Mouse (Mus musculus) adrenal gland, postnatal 10 days (tissue): ENCODE data around the gene Trip6. TPM values are rescaled to one million over a fixed set of nuclear protein-coding genes. Genes with fewer than 3 reads are reported as not detected.
A peak's percentile ranks its signal among the peaks of the same experiment; 100 is the strongest.
"Not testable (repeated sequence)": the region's sequence is repeated elsewhere in the genome, so short reads cannot be mapped to it uniquely, and the experiment has no call there.

Source experiments
- DNase-seq: peaks from one replicate; pipeline ENCODE4 v3.0.0; 2021; ENCODE audit warnings: mixed read lengths
- total RNA-seq, 2 experiments: library from RNA; stranded (reverse); gene quantifications; 2 replicates each; pipeline ENCODE4 v1.2.3; 2021

The Trip6 gene
- total RNA-seq, 2 experiments from 2014 or later, result 33.6 to 36.8 TPM

GRCm38 (mm10) chr5:137299240-137299639 is 15.0 kb downstream of the Trip6 start:
- DNase-seq, result no peak

GRCm38 (mm10) chr5:137297126-137297525 is 17.1 kb downstream of the Trip6 start:
- no peak for DNase-seq

GRCm38 (mm10) chr5:137295712-137296111 is 18.5 kb downstream of the Trip6 start:
- DNase-seq, result no peak

GRCm38 (mm10) chr5:137295296-137295695 is 18.9 kb downstream of the Trip6 start:
- DNase-seq, result no peak

GRCm38 (mm10) chr5:137294744-137295093 is 19.5 kb downstream of the Trip6 start:
- no peak for DNase-seq

- peak; percentile 98 for DNase-seq
Observed at GRCm38 (mm10) chr5:137293839-137294743, 20.1 kb downstream of the Trip6 start, which contains the start of gene Ufsp1. TSS of gene Ufsp1 (plus strand) at chr5:137294629.

GRCm38 (mm10) chr5:137293282-137293681 is 20.9 kb downstream of the Trip6 start:
- DNase-seq, result peak; percentile 90

GRCm38 (mm10) chr5:137291381-137291926 is 22.8 kb downstream of the Trip6 start:
- DNase-seq, result no peak

- peak; percentile 83 for DNase-seq
Observed at GRCm38 (mm10) chr5:137290677-137291076, 23.5 kb downstream of the Trip6 start.

GRCm38 (mm10) chr5:137289591-137290365 is 24.4 kb downstream of the Trip6 start:
- no peak for DNase-seq

- DNase-seq, result peak; percentile 25
Observed at GRCm38 (mm10) chr5:137288999-137289470, 25.2 kb downstream of the Trip6 start.

GRCm38 (mm10) chr5:137287953-137288743 is 26.1 kb downstream of the Trip6 start:
- DNase-seq, result peak; percentile 21

GRCm38 (mm10) chr5:137287032-137287952 is 26.9 kb downstream of the Trip6 start, which contains the start of gene Ache:
TSS of gene Ache (plus strand) at chr5:137287519.
- DNase-seq, result peak; percentile 21

- peak; percentile 91 for DNase-seq
Observed at GRCm38 (mm10) chr5:137286655-137287031, 27.6 kb downstream of the Trip6 start.

GRCm38 (mm10) chr5:137285986-137286385 is 28.2 kb downstream of the Trip6 start:
- DNase-seq, result no peak

- DNase-seq, result peak; percentile 69
Observed at GRCm38 (mm10) chr5:137285045-137285444, 29.2 kb downstream of the Trip6 start.

- not testable (repeated sequence) for DNase-seq
Observed at GRCm38 (mm10) chr5:137284411-137284810, 29.8 kb downstream of the Trip6 start.

GRCm38 (mm10) chr5:137277360-137278342 is 36.6 kb downstream of the Trip6 start:
- peak; percentile 51 for DNase-seq
